Mouse (Mus musculus): ENCODE results near the gene Ap1s3. TPM values are rescaled to one million over a fixed set of nuclear protein-coding genes. Genes with fewer than 3 reads are reported as not detected.

Ap1s3 gene
- polyA plus RNA-seq, 1 experiment from 2014 or later: 0.47 TPM

GRCm38 (mm10) chr1:79655819-79656555, 15.8 kb downstream of the Ap1s3 start:
- no peaks in the 10 kb centered on the region for H3K36me3 ChIP-seq (replicated peaks)
- DNase-seq (ENCODE audit: extremely low spot score, low spot score): no peak
- H3K4me3 ChIP-seq: no peak overlapping the region
- H3K4me1 ChIP-seq: no peaks in the 10 kb centered on the region
- H3K9me3 ChIP-seq: no peaks in the 10 kb centered on the region
- no peaks in the 10 kb centered on the region for H3K27me3 ChIP-seq (ENCODE audit: poor library complexity, severe bottlenecking)
- no peak overlapping the region for H3K27ac ChIP-seq
- 87% methylated on average over 4 of the region's 4 CpGs for WGBS

DNA sequence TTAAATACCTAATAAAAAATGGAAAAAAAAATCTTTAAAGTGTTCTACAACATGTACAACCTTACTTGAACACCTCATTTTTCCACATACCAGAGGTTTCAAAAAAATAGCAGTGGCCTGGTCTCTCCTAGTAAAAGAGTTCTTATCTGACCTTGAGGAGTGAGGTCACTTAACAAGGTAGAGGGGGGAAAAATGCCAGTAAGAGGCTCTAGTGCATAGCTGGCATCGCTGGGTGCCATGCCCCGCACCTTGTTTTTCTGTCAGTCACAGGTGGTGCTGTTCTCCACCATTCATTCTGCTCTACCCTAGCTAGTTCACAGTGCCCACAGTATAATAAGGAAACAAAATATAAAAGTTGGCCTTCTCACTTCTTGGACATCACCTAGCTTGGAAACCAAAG, 16.8 kb downstream of the Ap1s3 start:
- H3K27me3 ChIP-seq (ENCODE audit: poor library complexity, severe bottlenecking): no peaks in the 10 kb centered on the region
- WGBS: 86% methylated on average over 2 of the region's 2 CpGs
- no peaks in the 10 kb centered on the region for H3K4me1 ChIP-seq
- H3K4me3 ChIP-seq: no peak overlapping the region
- H3K9me3 ChIP-seq: no peaks in the 10 kb centered on the region
- no peaks in the 10 kb centered on the region for H3K36me3 ChIP-seq (replicated peaks)
- no peak overlapping the region for H3K27ac ChIP-seq
- no peak for DNase-seq (ENCODE audit: extremely low spot score, low spot score)

DNA sequence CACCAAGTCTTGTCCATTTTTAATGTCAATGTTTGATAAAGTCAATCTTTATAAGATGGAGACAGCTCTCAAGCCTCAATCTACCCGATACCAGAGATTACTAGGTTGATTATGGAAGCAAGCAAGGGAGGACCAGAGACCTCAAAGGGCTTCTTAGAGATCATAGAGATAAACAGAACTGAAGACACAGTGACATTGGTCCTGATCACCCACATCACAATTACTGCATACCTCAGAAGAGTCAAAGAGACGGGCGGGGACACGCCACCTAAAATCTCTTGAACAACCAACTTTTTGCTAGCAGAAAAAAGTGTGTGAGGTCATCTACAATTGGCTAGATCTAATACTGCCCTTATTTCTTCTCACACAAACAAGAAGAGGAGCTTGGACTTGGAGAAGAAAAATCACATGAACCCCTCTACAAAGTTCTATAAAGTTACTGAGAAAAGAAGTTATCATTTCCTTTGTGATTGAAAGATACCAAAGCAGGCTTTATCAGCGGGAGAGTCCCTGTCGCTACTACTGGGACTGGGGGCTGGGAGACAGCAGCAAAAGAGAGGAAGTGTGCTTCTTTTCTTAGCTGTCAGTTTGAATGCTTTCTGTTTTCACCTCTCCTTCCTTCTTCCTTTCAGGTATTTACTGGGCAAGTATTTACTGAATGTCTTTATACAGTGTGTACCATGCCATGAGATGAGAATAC, 28.2 kb downstream of the Ap1s3 start:
- WGBS: 93% methylated on average over 6 of the region's 6 CpGs
- Histone ChIP-seq H3K36me3 (replicated peaks) (no peaks in the 10 kb centered on the region), H3K4me1 (peaks cover 10% of the 10 kb centered on the region), H3K27me3 (ENCODE audit: poor library complexity, severe bottlenecking) (no peaks in the 10 kb centered on the region), H3K27ac (no peak overlapping the region), H3K4me3 (no peak overlapping the region), H3K9me3 (no peaks in the 10 kb centered on the region)
- DNase-seq (ENCODE audit: extremely low spot score, low spot score): no peak

GRCm38 (mm10) chr1:79642680-79643079, 29.1 kb downstream of the Ap1s3 start:
- no peak for DNase-seq (ENCODE audit: extremely low spot score, low spot score)
- Histone ChIP-seq H3K4me1 (peaks cover 10% of the 10 kb centered on the region), H3K36me3 (replicated peaks) (no peaks in the 10 kb centered on the region), H3K4me3 (no peak overlapping the region), H3K9me3 (no peaks in the 10 kb centered on the region), H3K27ac (no peak overlapping the region), H3K27me3 (ENCODE audit: poor library complexity, severe bottlenecking) (no peaks in the 10 kb centered on the region)
- WGBS: 97% methylated on average over 3 of the region's 3 CpGs

GRCm38 (mm10) chr1:79641355-79641754, 30.4 kb downstream of the Ap1s3 start:
- 91% methylated on average over 6 of the region's 6 CpGs for WGBS
- H3K9me3 ChIP-seq: no peaks in the 10 kb centered on the region
- H3K27me3 ChIP-seq (ENCODE audit: poor library complexity, severe bottlenecking): no peaks in the 10 kb centered on the region
- H3K4me3 ChIP-seq: no peak overlapping the region
- no peak overlapping the region for H3K27ac ChIP-seq
- DNase-seq (ENCODE audit: extremely low spot score, low spot score): no peak
- peaks cover 10% of the 10 kb centered on the region for H3K4me1 ChIP-seq
- no peaks in the 10 kb centered on the region for H3K36me3 ChIP-seq (replicated peaks)

- WGBS: 80% methylated on average over 7 of the region's 7 CpGs
- Histone ChIP-seq H3K4me3 (no peak overlapping the region), H3K27ac (0 out of 2 replicates have a peak overlapping the region, but pooled peaks have one; percentile 4)
Measured at GRCm38 (mm10) chr1:79640151-79640550, 31.6 kb downstream of the Ap1s3 start.

DNA sequence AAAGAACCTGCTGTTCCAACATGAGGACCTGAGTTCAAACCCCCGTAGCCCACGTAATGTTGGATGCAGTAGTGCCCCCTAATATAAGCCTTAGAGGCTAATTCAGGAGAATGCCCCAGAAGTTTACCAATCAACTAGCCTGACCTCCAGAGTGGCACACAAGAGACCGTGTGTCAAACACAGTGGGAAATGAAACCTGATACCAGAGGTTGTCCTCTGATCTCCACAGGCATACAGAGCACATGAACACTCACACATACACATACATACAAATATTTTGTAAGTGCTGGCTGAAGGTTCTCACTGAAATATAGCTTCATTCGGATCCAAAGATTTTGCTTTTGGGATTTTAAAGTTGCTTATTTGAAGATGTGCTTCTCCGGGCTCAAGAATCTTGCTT, 32.1 kb downstream of the Ap1s3 start:
- Histone ChIP-seq H3K4me3 (no peak overlapping the region), H3K27me3 (ENCODE audit: poor library complexity, severe bottlenecking) (no peaks in the 10 kb centered on the region), H3K36me3 (replicated peaks) (no peaks in the 10 kb centered on the region), H3K4me1 (peaks cover 10% of the 10 kb centered on the region), H3K9me3 (no peaks in the 10 kb centered on the region), H3K27ac (0 out of 2 replicates have a peak overlapping the region, but pooled peaks have one; percentile 4)
- 73% methylated on average over 5 of the region's 5 CpGs for WGBS
- DNase-seq (ENCODE audit: extremely low spot score, low spot score): no peak

More at GRCm38 (mm10) chr1:79640151-79640550, 31.6 kb downstream of the Ap1s3 start:
- peaks cover 10% of the 10 kb centered on the region for H3K4me1 ChIP-seq
- H3K9me3 ChIP-seq: no peaks in the 10 kb centered on the region
- peak; percentile 53 for DNase-seq (ENCODE audit: extremely low spot score, low spot score)
- H3K36me3 ChIP-seq (replicated peaks): no peaks in the 10 kb centered on the region
- H3K27me3 ChIP-seq (ENCODE audit: poor library complexity, severe bottlenecking): no peaks in the 10 kb centered on the region

DNA sequence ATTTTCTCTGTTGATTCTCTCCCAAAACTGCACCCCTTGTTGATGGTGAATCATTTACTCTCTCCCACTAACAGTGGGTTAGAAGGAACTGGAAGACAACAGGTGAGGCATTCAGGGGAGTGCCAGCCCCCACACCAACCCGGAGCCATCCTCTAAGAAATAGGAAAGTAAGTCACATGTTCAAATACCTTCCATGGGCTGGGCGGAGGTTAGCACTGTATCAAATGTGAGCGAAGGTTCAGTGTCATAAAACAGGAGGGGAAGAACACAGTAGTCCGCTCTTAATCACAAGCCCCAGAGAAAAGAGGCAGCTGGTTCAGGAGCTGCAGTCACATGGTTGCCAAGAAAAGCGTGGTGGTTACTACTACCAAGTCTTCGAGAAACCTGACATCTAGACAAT, 32.7 kb downstream of the Ap1s3 start:
- no peak for DNase-seq (ENCODE audit: extremely low spot score, low spot score)
- 92% methylated on average over 6 of the region's 6 CpGs for WGBS
- no peaks in the 10 kb centered on the region for H3K9me3 ChIP-seq
- no peaks in the 10 kb centered on the region for H3K36me3 ChIP-seq (replicated peaks)
- H3K27ac ChIP-seq: no peak overlapping the region
- H3K4me1 ChIP-seq: peaks cover 5% of the 10 kb centered on the region
- H3K27me3 ChIP-seq (ENCODE audit: poor library complexity, severe bottlenecking): no peaks in the 10 kb centered on the region
- H3K4me3 ChIP-seq: no peak overlapping the region

GRCm38 (mm10) chr1:79637768-79638167, 34.0 kb downstream of the Ap1s3 start:
- Histone ChIP-seq H3K27ac (no peak overlapping the region), H3K4me3 (no peak overlapping the region), H3K36me3 (replicated peaks) (no peaks in the 10 kb centered on the region), H3K27me3 (ENCODE audit: poor library complexity, severe bottlenecking) (no peaks in the 10 kb centered on the region), H3K4me1 (peaks cover 5% of the 10 kb centered on the region), H3K9me3 (no peaks in the 10 kb centered on the region)
- no peak for DNase-seq (ENCODE audit: extremely low spot score, low spot score)
- WGBS: 96% methylated on average over 2 of the region's 2 CpGs

DNA sequence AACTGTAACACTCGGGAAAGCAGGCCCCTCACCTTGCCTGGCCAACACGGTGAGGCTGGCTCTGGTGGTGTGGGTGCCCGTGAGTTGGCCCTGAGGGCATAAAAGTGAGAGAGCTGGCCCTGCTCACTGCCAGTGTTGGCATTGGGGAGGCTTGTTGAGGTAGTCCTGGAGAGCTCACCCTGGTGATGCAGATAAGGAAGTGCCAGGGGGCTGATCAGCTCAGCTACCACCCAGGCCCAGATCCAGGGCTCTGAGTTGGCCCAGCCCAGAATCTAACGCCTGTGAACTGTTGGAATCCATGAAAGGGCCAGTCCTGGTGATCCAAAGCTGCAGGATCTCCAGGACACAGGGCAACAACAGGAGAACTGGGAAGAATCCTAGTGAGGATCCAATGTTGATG, 40.3 kb downstream of the Ap1s3 start:
- H3K9me3 ChIP-seq: no peaks in the 10 kb centered on the region
- peaks cover 8% of the 10 kb centered on the region for H3K4me1 ChIP-seq
- no peak overlapping the region for H3K4me3 ChIP-seq
- 90% methylated on average over 4 of the region's 4 CpGs for WGBS
- H3K36me3 ChIP-seq (replicated peaks): no peaks in the 10 kb centered on the region
- H3K27me3 ChIP-seq (ENCODE audit: poor library complexity, severe bottlenecking): no peaks in the 10 kb centered on the region
- H3K27ac ChIP-seq: no peak overlapping the region
- DNase-seq (ENCODE audit: extremely low spot score, low spot score): no peak

DNA sequence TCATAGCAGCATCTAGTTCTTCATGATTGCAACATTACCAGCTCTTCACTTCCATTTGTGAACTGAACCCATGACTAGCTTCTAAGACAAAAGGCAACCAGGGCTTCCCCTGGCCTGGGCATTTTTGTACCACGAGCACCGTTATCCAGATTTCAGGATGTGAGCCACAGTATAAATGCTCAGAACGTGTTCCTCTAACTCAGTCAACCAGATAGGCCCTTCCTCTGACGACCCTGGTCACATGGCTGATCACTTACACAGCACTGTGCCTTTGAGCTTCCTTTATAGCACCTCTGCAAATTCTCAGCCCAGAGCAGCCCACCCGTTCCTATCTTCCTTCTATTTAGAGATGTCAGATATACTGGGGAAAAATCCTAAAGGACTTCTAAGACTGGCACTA, 42.0 kb downstream of the Ap1s3 start:
- DNase-seq (ENCODE audit: extremely low spot score, low spot score): no peak
- H3K27me3 ChIP-seq (ENCODE audit: poor library complexity, severe bottlenecking): no peaks in the 10 kb centered on the region
- H3K36me3 ChIP-seq (replicated peaks): no peaks in the 10 kb centered on the region
- no peak overlapping the region for H3K4me3 ChIP-seq
- H3K27ac ChIP-seq: no peak overlapping the region
- H3K4me1 ChIP-seq: peaks cover 8% of the 10 kb centered on the region
- WGBS: 89% methylated on average over 5 of the region's 5 CpGs
- H3K9me3 ChIP-seq: no peaks in the 10 kb centered on the region

DNA sequence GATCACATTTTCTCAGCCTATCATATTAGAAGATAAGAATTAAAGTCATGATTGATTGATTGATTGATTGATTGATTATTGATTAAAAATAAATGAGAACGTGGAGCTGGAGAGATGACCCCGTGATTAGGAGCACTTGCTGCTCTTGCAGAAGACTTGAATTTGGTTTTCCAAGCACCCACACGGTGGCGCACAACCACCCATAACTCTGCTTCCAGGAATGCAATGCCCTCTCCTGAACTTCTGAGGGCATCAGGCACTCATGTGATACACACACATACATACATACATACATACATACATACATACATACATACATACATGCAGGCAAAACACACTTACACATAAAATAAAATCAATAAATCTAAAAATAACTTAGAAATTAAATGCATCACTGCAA, 45.6 kb downstream of the Ap1s3 start:
- Histone ChIP-seq H3K27ac (no peak overlapping the region), H3K9me3 (no peaks in the 10 kb centered on the region), H3K36me3 (replicated peaks) (no peaks in the 10 kb centered on the region; the same call in 1 of the 2 replicates), H3K4me1 (peaks cover 13% of the 10 kb centered on the region), H3K4me3 (no peak overlapping the region), H3K27me3 (ENCODE audit: poor library complexity, severe bottlenecking) (no peaks in the 10 kb centered on the region)
- DNase-seq (ENCODE audit: extremely low spot score, low spot score): no peak
- WGBS: 70% methylated on average over 4 of the region's 4 CpGs

DNA sequence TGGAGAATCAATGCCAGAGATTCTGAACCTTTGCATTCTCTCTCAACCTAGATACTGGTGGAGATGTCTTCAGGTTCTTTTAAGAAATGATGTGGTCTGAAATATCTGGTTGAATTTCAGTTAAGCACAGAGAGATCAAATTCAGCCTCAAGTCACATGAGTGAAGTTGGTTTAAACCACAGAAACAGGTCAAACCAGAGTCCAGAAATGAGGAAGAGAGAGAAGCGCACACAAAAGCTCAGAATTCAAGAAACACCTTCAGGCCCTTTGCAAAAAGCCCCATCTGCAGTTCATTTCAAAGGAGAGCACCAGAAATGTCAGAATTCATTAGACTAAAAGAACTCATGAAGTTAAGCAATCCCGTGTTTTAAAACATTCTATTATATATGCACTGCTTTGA, 52.3 kb downstream of the Ap1s3 start:
- H3K36me3 ChIP-seq (replicated peaks): peaks cover 7% of the 10 kb centered on the region
- H3K27ac ChIP-seq: no peak overlapping the region
- H3K27me3 ChIP-seq (ENCODE audit: poor library complexity, severe bottlenecking): no peaks in the 10 kb centered on the region
- H3K4me1 ChIP-seq: peaks cover 5% of the 10 kb centered on the region; the same call in 1 of the 2 replicates
- peaks cover 8% of the 10 kb centered on the region for H3K9me3 ChIP-seq
- DNase-seq (ENCODE audit: extremely low spot score, low spot score): no peak
- no peak overlapping the region for H3K4me3 ChIP-seq
- WGBS: 85% methylated on average over 2 of the region's 2 CpGs

Measured in forebrain, embryonic 10.5 days (tissue).